Mouse (Mus musculus) left cerebral cortex, postnatal 25 days (tissue): ENCODE measurements at regions not wholly inside any gene's neighbourhood (a gene's known extent, or its start where the extent isn't known, plus 50 kb on each side); places are given as distances from the start of the nearest gene placed in this dataset.

Experiments used
- DNase-seq, 2 experiments: peaks; one replicate each; pipeline ENCODE4 v3.0.0; 2022; ENCODE audit warnings: low spot score in 2 of 2, mixed read lengths in 1 of 2
- intact Hi-C: fragments of 180-260 bp; cut with DNase I; formaldehyde crosslinking; loops from one replicate; pipeline ENCODE4 v1.15.1; 2025

DNA sequence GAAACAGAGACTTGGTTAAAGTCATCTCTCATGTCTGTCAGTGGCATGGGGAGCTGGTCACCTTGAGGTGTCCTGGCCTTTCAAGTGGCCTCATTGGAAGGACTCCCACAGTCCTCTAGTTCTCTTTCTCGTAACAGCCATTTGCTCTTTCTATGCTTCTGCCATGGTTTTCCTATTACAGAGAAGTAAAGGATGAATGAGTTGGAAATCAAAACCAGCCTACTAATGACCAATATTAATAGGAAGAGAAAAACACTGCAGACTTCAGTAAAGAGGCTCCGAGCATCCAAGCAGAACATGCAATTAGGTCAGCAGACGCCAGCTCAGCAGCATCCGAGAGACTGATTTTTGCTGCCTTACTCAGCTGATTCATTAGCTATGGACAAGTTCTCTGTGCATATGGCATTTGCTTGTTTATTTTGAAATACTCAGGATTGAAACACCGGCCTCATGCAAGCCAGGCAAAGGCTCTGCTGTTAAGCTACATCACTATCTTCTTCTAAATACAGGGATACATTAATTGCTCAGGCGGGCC, 377.4 kb upstream of the Camk1g start:
- intact Hi-C loops = no loop called here

DNA sequence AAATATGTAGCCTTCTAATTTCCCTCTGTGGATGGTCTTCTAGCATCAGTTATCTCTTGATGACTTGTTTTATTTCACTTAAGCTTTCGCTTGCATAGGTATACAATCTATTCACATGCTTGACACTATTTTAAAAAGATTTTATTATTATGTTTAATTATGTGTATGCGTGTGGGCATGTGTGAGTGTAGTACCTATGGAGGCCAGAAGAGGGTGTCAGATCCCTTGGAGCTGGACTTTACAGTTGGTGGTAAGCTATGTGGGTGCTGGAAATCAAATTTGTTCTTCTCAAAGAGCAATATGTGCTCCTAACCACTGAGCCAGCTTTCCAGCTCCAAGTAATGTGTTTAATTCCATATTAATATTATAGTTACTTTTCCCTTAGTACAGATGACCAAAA, 372.6 kb upstream of the Camk1g start:
- intact Hi-C loops = no loop called here

More for the DNA sequence above, 377.4 kb upstream of the Camk1g start:
- DNase-seq = peak in 1 of 2 experiments; percentile 7

DNA sequence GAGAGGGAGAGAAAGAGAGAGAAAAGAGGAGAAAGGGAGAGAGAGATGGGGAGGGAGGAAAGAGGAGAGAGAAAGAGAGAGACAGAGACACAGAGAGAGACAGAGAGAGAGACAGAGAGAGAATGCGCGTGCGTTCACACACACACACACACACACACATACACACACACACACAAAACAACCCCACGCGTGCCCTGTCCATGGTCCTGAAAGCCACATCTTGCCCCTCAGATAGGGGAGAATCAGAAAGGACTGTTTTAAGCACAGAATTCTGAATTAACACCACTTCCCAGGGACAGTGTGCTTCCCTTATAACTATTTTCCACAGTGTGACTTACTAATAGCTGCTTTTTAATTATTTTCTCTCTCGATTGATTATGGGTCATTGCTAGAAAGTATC, 368.7 kb upstream of the Camk1g start:
- intact Hi-C loops = loop anchor here (10.0 kb wide), 2 partner anchors 196 to 316 kb away; no protein-coding TSS in a partner anchor
- no peak for DNase-seq

More for the DNA sequence above, 372.6 kb upstream of the Camk1g start:
- no peak for DNase-seq

- intact Hi-C loops = loop anchor here (10.0 kb wide), 2 partner anchors 199 to 319 kb away; no protein-coding TSS in a partner anchor
- peak in 1 of 2 experiments; percentile 17 for DNase-seq
These were observed 365.9 kb upstream of the Camk1g start for GRCm38 (mm10) chr1:193735949-193736518.

- no peak for DNase-seq
- intact Hi-C loops = loop anchor here (10.0 kb wide), 2 partner anchors 201 to 321 kb away; no protein-coding TSS in a partner anchor
These were observed 364.1 kb upstream of the Camk1g start for GRCm38 (mm10) chr1:193734014-193734763.

DNA sequence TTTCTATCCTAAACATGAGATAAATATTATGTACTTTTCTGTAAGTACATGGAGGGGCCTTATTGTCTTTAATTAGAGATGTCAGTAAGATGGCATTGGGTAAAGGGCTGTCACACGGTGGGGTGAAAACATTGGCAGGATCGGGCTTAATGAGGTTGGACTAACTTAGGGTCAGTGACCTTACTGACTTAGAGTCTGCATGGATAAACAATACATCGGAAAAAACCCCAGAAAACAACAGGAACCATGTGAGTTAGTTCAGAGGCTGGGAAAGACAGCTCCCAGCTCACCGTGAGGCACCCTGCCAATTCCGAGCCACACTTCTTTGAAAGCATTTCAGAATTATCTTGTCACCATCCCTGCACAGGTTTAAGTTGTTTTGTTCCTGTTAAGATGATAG, 363.3 kb upstream of the Camk1g start:
- intact Hi-C loops = loop anchor here (10.0 kb wide), 2 partner anchors 201 to 321 kb away; no protein-coding TSS in a partner anchor
- no peak for DNase-seq

DNA sequence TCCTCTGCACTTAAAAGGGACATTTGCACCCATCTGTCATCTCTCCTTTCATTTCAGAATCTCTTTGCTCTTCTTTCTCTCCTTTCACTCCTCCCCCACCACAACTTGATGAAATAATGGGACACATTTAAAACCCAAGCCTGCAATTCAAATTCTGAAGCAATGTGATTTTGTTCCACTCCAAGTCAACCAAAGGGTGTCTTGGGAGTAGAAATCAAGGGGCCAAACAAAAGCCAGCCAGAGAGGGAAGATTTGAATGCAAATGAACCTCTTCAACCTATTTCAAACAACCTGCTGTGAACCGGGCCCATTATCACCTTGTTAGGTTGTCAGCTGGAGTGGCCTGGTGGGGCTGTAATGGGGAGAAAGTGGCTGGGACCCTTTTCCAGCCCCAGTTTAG, 362.0 kb upstream of the Camk1g start:
- no peak for DNase-seq
- intact Hi-C loops = loop anchor here (10.0 kb wide), 2 partner anchors 203 to 323 kb away; no protein-coding TSS in a partner anchor

DNA sequence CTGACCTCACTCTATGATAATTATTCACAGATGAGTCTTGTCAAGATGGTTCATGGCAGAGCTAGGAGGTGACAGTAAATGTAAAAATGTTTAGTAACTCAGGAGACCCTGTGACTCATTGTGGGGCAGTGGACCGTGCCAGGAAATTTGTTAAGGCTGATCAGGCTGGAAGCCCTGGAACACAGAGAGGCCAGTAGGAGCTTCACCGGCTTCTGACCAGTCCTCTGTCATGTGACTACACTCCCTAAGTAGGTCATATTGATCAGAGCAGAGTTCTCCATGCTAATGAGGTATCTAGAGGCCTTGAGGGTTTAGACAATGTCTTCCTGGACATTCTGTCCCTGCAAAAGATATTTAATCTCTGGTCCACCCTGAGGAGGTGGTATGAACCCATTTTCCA, 351.8 kb upstream of the Camk1g start:
- intact Hi-C loops = no loop called here
- DNase-seq = no peak

- intact Hi-C loops = no loop called here
- DNase-seq = no peak
These were observed 350.3 kb upstream of the Camk1g start for GRCm38 (mm10) chr1:193720420-193720851.

DNA sequence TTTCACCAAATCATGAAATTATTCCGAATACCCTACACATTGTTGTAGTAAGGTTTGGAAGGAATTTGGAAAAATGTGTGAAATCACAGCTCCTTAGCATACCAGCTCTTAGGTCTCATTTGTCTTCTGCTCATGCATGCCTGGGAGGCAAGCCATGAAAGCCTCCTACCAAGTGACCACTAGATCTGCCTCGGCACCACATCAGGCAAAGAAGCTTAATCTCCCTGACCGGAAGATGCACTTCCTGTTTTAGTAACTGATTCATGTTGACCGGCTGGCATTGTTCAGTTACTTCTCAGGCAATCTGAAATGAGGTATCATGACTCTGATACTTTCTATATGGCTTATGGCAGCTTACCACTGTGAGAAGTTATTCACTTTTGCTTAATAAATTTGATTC, 345.2 kb upstream of the Camk1g start:
- DNase-seq = no peak
- intact Hi-C loops = no loop called here

DNA sequence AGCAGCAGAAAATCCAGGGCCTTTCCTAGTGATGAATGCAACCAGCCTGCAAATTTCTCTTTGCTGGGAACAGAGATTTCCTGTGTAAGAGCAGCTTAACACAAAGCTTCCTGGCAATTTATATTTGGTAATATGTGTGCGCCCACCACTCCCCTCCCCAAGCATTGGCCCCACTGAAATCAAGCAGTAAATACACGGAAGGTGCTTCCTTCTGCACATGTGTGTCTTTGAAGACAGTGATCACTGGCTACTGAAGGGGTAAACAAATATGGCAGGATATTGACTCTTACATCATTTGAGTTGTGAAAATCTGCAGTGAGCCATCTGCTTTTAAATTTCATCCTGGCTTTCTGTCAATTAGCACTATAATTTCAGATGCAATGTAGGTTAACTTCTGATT, 344.5 kb upstream of the Camk1g start:
- intact Hi-C loops = no loop called here
- no peak for DNase-seq

DNA sequence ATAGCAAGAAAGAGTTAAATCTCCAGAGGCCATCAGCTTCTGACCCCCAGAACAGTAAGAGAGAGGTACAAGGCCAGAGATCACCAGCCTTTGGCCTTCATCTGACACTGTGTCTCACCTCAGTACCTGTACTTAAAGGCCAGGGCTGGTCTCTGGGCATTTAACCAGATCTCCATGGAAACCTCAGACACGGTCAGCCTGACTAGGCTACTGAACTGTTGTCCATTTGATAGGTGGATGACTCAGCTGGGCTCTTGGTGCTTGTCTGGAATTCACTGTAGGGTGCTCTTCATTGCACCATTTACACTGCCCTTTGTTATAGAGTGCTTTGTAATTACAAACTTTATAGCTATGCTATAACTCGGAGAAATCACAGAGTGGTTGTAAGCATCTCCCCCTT, 335.1 kb upstream of the Camk1g start:
- DNase-seq = no peak
- intact Hi-C loops = loop anchor here (5.0 kb wide), 1 partner anchor 258 kb away; no protein-coding TSS in a partner anchor

DNA sequence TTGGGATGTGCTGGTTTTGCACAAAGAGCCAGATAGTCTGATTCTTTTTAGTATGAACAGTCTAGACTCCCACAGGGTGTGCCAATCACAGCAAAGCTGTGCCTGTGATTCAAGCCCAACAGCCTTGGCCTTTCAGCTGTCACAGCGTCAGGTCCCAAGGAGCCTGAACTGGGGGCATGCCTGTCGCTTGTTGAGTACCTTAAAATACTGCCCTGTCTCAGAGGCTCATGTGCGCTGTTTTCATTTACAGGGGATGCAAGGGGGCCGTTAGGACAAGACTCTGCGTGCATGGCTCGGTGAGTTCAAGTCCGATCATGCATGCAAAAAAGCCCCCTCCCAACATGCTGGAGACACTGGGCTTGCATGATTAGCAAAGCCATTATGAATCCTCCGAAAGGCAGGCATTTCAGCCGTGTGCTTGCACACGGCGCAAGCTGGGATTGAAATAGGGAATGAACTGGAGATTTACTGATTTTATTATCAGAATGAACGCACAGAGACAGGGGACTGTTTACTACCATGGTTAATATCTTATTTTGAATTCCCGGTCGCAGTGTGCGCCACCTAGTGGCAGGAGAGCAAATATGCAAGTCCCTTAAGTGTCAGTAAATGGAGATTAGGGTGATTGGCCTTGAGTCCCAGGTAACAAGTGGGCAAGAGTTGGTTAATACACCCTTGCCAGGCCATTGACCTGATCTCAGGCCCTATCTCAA, 332.8 kb upstream of the Camk1g start:
- peak; percentile 42 to 52 for DNase-seq
- intact Hi-C loops = loop anchor here (5.0 kb wide), 1 partner anchor 126 kb away; no protein-coding TSS in a partner anchor

DNA sequence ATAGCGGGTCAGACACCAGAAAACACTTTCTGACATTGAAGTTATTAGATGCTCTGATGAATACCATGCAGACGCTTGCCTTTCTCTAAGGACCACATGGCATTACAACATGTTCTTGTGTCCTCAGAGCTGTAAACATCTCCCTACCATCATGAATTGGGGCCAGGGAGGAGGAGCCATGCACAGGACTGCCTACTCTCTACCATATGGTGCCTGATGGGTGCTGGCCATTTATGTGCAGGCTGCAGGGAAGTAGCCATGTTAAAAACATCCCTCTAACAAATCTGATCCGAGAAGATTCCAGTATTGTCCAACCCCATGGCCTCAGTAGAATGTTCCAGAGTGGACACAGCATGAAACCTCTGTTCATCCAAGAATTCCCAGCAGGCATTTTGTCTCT, 330.1 kb upstream of the Camk1g start:
- peak in 1 of 2 experiments; percentile 28 for DNase-seq
- intact Hi-C loops = loop anchor here (5.0 kb wide), 1 partner anchor 123 kb away; no protein-coding TSS in a partner anchor

DNA sequence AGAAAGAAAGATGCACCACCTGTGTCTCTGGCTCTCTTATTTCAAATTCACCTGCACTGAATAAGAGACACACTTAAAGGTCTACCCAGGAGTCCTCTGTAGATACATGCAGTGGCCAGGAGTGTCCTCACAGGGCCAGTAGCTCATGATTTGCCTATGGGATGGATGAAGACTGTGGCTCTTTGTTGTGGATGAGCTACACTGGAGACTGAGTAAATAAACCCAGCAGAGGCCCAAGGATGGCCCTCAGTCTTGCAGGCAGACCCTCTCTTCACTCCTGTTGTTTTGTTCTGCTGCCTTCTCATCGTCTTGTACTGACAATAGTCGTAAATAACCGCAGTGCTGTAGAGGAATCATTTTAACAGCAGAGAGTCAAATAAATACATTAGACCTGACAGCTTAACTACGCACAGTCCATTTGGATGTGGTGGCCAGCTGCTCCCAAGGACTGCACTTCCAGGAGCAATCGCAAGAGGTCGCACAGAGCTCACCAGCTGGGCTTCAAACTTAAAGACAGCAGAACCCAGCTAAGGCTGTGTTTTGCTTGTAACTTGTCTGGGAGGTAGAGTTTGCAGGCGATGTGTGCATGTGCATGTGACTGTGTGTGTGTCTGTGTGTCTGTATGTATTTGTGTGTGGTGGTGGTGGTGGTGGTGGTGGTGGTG, 328.6 kb upstream of the Camk1g start:
- DNase-seq = peak; percentile 84 to 90
- intact Hi-C loops = loop anchor here (2.0 to 5.0 kb wide), 3 partner anchors 349 to 924 kb away; no protein-coding TSS in a partner anchor

- intact Hi-C loops = loop anchor here (2.0 to 5.0 kb wide), 3 partner anchors 349 to 924 kb away; no protein-coding TSS in a partner anchor
- DNase-seq = no peak
These were observed 327.8 kb upstream of the Camk1g start for GRCm38 (mm10) chr1:193697857-193698256.

- intact Hi-C loops = loop anchor here (5.0 kb wide), 2 partner anchors 350 to 925 kb away; no protein-coding TSS in a partner anchor
- no peak for DNase-seq
These were observed 326.9 kb upstream of the Camk1g start for GRCm38 (mm10) chr1:193697001-193697400.

- no peak for DNase-seq
- intact Hi-C loops = no loop called here
These were observed 322.9 kb upstream of the Camk1g start for GRCm38 (mm10) chr1:193692991-193693390.

DNA sequence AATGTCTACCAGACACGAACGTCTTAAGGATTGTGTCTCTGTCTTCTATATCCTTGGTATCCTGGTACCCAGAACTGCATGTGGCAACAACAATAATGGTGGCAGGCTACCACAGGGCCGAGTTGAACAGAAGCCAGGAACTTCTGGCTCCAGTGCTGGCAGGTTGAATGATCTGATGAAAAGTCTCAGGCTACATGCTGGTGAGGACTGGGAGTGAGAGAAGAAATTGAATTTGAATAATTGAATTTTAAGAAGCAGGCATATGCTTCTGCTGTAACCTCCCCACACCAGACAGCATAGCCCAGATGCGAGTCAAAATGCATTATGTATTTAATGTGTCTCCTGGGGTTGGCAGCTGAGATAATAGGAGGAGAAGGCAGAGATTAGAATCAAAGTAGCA, 319.5 kb upstream of the Camk1g start:
- no peak for DNase-seq
- intact Hi-C loops = no loop called here
